Mouse (Mus musculus) stomach, embryonic 14.5 days (tissue): Measurements from ENCODE around the gene Grb7. TPM values are rescaled to one million over a fixed set of nuclear protein-coding genes. Genes with fewer than 3 reads are reported as not detected.

Source experiments
- ATAC-seq: fragments of 200-750 bp; cut with Nextera tagmentation; 2 replicates; pipeline ENCODE4 v1.8.0; 2017; ENCODE audit warnings: low read depth, moderate TSS enrichment; ENCODE audit not compliant: insufficient number of reproducible peaks, insufficient read depth, low FRiP score
- H3K27ac ChIP-seq: fragments of 300-500 bp; sonication (generic); 2 replicates; pipeline ENCODE4 v1.5.1; 2014; ENCODE audit warnings: mild to moderate bottlenecking, low read length, moderate library complexity, mixed read lengths
- H3K27me3 ChIP-seq: fragments of 300-500 bp; sonication (generic); 2 replicates; pipeline ENCODE4 v1.6.1; 2014; ENCODE audit warnings: low read length, control low read depth, mixed read lengths; ENCODE audit not compliant: control insufficient read depth, insufficient read depth
- H3K36me3 ChIP-seq: fragments of 300-500 bp; sonication (generic); 2 replicates; pipeline ENCODE4 v1.6.1; 2014; ENCODE audit warnings: mild to moderate bottlenecking, control low read depth, low read length, moderate library complexity, mixed read lengths; ENCODE audit not compliant: control insufficient read depth, insufficient read depth
- H3K4me1 ChIP-seq: fragments of 300-500 bp; sonication (generic); 2 replicates; pipeline ENCODE4 v1.6.1; 2014; ENCODE audit warnings: low read length, control low read depth, mixed read lengths; ENCODE audit not compliant: control insufficient read depth, insufficient read depth
- H3K4me2 ChIP-seq: fragments of 300-500 bp; sonication (generic); replicated peaks from 2 replicates; pipeline ENCODE4 v1.6.1; 2014; ENCODE audit warnings: low read depth, low read length, control low read depth
- H3K4me3 ChIP-seq: fragments of 300-500 bp; sonication (generic); 2 replicates; pipeline ENCODE4 v1.5.1; 2014; ENCODE audit warnings: low read depth, low read length, control low read depth
- H3K9ac ChIP-seq: fragments of 300-500 bp; sonication (generic); replicated peaks from 2 replicates; pipeline ENCODE4 v1.6.1; 2014; ENCODE audit warnings: low read depth, mild to moderate bottlenecking, control low read depth, low read length, moderate library complexity, mixed read lengths
- H3K9me3 ChIP-seq: fragments of 300-500 bp; sonication (generic); 2 replicates; pipeline ENCODE4 v1.6.1; 2016; ENCODE audit warnings: low read depth, low read length, control low read depth; ENCODE audit not compliant: control insufficient read depth
- WGBS: fragments of 180-500 bp; shearing (Covaris S2); extraction: QIAGEN DNeasy Blood & Tissue Kit; methylation state at CpG from one replicate; pipeline ENCODE4 v1.1.7; 2014; 5-methylcytosine and 5-hydroxymethylcytosine counted together
- polyA plus RNA-seq: library from polyadenylated mRNA; unstranded; fragments of >200 nt; fragmentation: Nextera tagmentation; extraction: Ambion mirVana; gene quantifications from 2 replicates; pipeline ENCODE4 v1.2.1, GENCODE M21; 2014

The Grb7 gene
- 44.0 and 44.3 TPM in 2 replicates for polyA plus RNA-seq

DNA sequence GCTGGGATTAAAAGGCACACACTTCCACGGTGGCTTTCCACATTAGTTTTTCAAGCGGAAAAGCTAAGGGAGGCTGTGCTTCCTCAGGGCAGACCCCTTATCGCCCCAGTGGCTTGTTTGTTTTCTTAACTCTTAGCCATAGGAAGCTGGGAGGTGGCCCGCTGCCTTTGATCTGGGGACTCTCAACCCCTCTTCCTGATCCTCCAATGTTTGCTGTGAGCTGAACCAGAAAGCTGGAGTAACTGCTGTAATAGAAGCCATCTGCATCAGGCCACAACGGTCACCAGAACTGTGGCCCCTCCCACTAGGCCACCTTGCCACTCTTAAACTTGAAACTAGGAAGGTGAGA, at the start of gene Grb7:
Gene Grb7, plus strand, starts transcription at position 182 of the 349 bp plus-strand sequence.
- no peaks in the 10 kb centered on the region for H3K4me1 ChIP-seq
- peak within 1 kb of the TSS; percentile 55 for H3K9ac ChIP-seq
- peaks cover 7% of the 10 kb centered on the region; the same call in 1 of the 2 replicates for H3K36me3 ChIP-seq
- H3K4me2 ChIP-seq, result peak within 1 kb of the TSS; percentile 32
- 9% methylated on average over 5 of the region's 5 CpGs for WGBS
- H3K27ac ChIP-seq, result peak within 1 kb of the TSS; percentile 92
- no peaks in the 10 kb centered on the region for H3K9me3 ChIP-seq
- H3K4me3 ChIP-seq, result peak within 1 kb of the TSS; percentile 42
- 0 out of 2 replicates have a peak, but pooled peaks cover 7% of the 10 kb centered on the region for H3K27me3 ChIP-seq
- no peak for ATAC-seq

GRCm38 (mm10) chr11:98397946-98398345, 48.2 kb upstream of the Grb7 start:
- H3K36me3 ChIP-seq, result no peaks in the 10 kb centered on the region
- ATAC-seq, result no peak
- H3K9ac ChIP-seq, result no peak overlapping the region
- no peak overlapping the region for H3K4me3 ChIP-seq
- no peak overlapping the region for H3K4me2 ChIP-seq
- no peak overlapping the region for H3K27ac ChIP-seq
- peaks cover 17% of the 10 kb centered on the region for H3K4me1 ChIP-seq
- H3K27me3 ChIP-seq, result no peaks in the 10 kb centered on the region
- 87% methylated on average over 7 of the region's 7 CpGs for WGBS
- H3K9me3 ChIP-seq, result no peaks in the 10 kb centered on the region

- under 1% methylated on average over 40 of the region's 40 CpGs for WGBS
- Histone ChIP-seq H3K9me3 (no peaks in the 10 kb centered on the region), H3K27ac (peak within 1 kb of the TSS; percentile 95), H3K9ac (peak within 1 kb of the TSS; percentile 54), H3K27me3 (no peaks in the 10 kb centered on the region), H3K36me3 (no peaks in the 10 kb centered on the region), H3K4me2 (peak within 1 kb of the TSS; percentile 85), H3K4me3 (peak within 1 kb of the TSS; percentile 61), H3K4me1 (peaks cover 4% of the 10 kb centered on the region)
- ATAC-seq, result peak; percentile 88
Observed at GRCm38 (mm10) chr11:98400161-98400726, 46.0 kb upstream of the Grb7 start, which contains the start of gene Pgap3. Gene Pgap3 (minus strand): TSS chr11:98400490.

- Histone ChIP-seq H3K27me3 (no peaks in the 10 kb centered on the region), H3K9me3 (no peaks in the 10 kb centered on the region), H3K27ac (peak overlapping the region; percentile 95), H3K4me3 (peak overlapping the region; percentile 61), H3K36me3 (no peaks in the 10 kb centered on the region), H3K4me2 (peak overlapping the region; percentile 85), H3K4me1 (peaks cover 4% of the 10 kb centered on the region), H3K9ac (peak overlapping the region; percentile 54; the same call in 1 of the 2 replicates)
- WGBS, result 55% methylated on average over 3 of the region's 3 CpGs
- no peak for ATAC-seq
Observed at GRCm38 (mm10) chr11:98400816-98401215, 45.4 kb upstream of the Grb7 start.

- Histone ChIP-seq H3K9ac (no peak overlapping the region), H3K27me3 (no peaks in the 10 kb centered on the region), H3K36me3 (no peaks in the 10 kb centered on the region), H3K4me3 (no peak overlapping the region), H3K9me3 (no peaks in the 10 kb centered on the region), H3K27ac (no peak overlapping the region), H3K4me2 (no peak overlapping the region), H3K4me1 (peaks cover 13% of the 10 kb centered on the region)
- WGBS, result 73% methylated on average over 6 of the region's 6 CpGs
- ATAC-seq, result no peak
Observed at GRCm38 (mm10) chr11:98406621-98407020, 39.6 kb upstream of the Grb7 start.

DNA sequence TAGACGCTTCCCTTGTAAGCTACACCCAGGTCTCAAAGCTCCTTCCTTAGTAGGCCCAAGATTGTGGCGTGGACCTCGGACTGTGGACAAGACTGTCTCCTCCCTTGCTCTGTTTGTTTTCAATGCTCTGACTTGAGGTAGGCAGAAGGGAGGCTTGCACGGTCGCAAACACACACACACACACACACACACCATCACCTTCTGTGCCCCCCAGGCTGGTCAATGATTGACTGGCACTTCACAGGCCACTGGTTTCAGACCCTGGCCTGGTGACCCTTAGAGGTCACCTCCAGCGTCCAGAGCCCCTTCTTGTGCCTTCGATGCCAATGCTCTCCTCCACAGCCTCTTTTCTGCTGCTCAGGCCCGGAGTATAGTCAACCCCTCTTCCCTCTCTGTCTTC, 37.3 kb upstream of the Grb7 start:
- Histone ChIP-seq H3K4me3 (no peak overlapping the region), H3K4me1 (peaks cover 19% of the 10 kb centered on the region), H3K36me3 (no peaks in the 10 kb centered on the region), H3K9me3 (no peaks in the 10 kb centered on the region), H3K27me3 (no peaks in the 10 kb centered on the region), H3K27ac (peak overlapping the region; percentile 81; the same call in 1 of the 2 replicates), H3K9ac (0 out of 2 replicates have a peak overlapping the region, but pooled peaks have one; percentile 21), H3K4me2 (peak overlapping the region; percentile 35)
- 47% methylated on average over 8 of the region's 8 CpGs for WGBS
- ATAC-seq, result peak; percentile 1; the same call in 1 of the 2 replicates

DNA sequence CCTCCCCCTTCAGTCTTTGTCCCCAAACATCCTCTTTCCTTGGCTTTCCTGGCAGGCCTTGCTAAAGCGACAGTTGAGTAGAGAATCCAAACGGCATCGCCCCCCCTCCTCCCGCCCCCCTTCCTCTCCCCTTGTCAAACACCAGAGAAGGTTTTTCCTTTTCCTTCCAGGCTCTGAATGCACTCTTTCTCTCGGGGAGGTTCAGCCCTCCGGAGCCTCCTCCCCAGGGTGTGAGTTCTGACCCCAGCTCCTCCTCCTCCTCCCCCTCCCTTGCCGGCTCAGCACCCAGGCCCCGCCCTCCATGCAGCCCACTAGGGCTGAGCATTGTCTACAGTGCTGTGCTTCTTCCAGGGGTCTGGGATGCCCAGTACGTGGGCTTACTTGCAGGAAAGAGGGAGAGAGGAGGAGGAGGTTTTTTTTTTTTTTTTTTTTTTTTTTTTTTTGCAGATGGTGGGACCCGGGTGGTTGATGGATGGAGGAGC, 36.8 kb upstream of the Grb7 start:
- WGBS, result 0% methylated on average over 10 of the region's 10 CpGs
- no peak overlapping the region for H3K4me3 ChIP-seq
- peak; percentile 50; the same call in 1 of the 2 replicates for ATAC-seq

GRCm38 (mm10) chr11:98412273-98412796, 33.9 kb upstream of the Grb7 start, which contains the start of gene Erbb2:
Gene Erbb2 (plus strand): TSS chr11:98412470.
- H3K4me1 ChIP-seq, result peaks cover 38% of the 10 kb centered on the region
- H3K36me3 ChIP-seq, result no peaks in the 10 kb centered on the region
- peak within 1 kb of the TSS; percentile 68 for H3K4me2 ChIP-seq
- under 1% methylated on average over 49 of the region's 49 CpGs for WGBS
- H3K27ac ChIP-seq, result peak within 1 kb of the TSS; percentile 96
- peak within 1 kb of the TSS; percentile 95 for H3K9ac ChIP-seq
- H3K9me3 ChIP-seq, result no peaks in the 10 kb centered on the region
- ATAC-seq, result peak; percentile 83
- H3K27me3 ChIP-seq, result no peaks in the 10 kb centered on the region
- peak within 1 kb of the TSS; percentile 90 for H3K4me3 ChIP-seq

More for the DNA sequence above, 36.8 kb upstream of the Grb7 start:
- Histone ChIP-seq H3K9ac (0 out of 2 replicates have a peak overlapping the region, but pooled peaks have one; percentile 21), H3K4me2 (peak overlapping the region; percentile 35), H3K4me1 (peaks cover 24% of the 10 kb centered on the region), H3K9me3 (no peaks in the 10 kb centered on the region), H3K27me3 (no peaks in the 10 kb centered on the region), H3K36me3 (no peaks in the 10 kb centered on the region), H3K27ac (peak overlapping the region; percentile 81; the same call in 1 of the 2 replicates)
